Mouse (Mus musculus): ENCODE results near the gene Fgf8.

DNA sequence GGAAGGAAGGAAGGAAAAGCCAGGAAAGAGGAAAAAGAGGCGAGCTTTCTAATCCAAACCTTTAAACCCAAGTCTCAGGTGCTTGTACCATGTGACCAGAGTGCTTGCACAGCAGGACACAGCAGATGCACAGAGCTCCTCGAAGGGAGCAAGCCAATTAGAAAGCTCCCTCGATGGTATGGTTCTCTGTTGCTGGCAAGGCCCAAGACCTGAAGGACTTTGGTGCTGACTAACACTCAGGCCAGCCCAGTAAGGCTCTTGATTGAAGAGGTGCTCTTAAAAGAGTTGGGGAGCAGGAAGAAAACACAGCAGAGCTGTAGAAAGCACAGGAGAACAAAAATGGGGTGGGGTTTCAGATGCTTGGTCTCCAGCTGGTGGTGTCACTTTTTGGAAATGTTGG, 34.0 kb downstream of the Fgf8 start:
- TF ChIP-seq EP300 (IDR thresholded peaks at IDR 0.05) (no peak; the same call in 1 of the 2 replicates), CTCF (IDR thresholded peaks at IDR 0.05) (no peak)
